Mouse (Mus musculus): ENCODE measurements around the gene Nop56. TPM values are rescaled to one million over a fixed set of nuclear protein-coding genes. Genes with fewer than 3 reads are reported as not detected.

The Nop56 gene
- total and polyA plus RNA-seq, 2 experiments = 12.2 to 27.0 TPM

GRCm38 (mm10) chr2:130291434-130291833, 17.2 kb downstream of the Nop56 start:
- no peaks in the 10 kb centered on the region; the same call in 1 of the 2 replicates for H3K4me1 ChIP-seq (ENCODE audit: control insufficient read depth, insufficient read depth, low read length)
- no peak overlapping the region for H3K9ac ChIP-seq (ENCODE audit: low read depth, low read length)
- no peak overlapping the region for H3K4me3 ChIP-seq (ENCODE audit: insufficient read depth, low read depth, low read length)
- TF ChIP-seq POLR2A (IDR thresholded peaks at IDR 0.05; ENCODE audit: extremely low read depth, insufficient read depth, low read length) (no peak), CTCF (IDR thresholded peaks at IDR 0.05; ENCODE audit: low read depth, low read length) (peak; percentile 58; the same call in 1 of the 2 replicates)
- H3K27me3 ChIP-seq (ENCODE audit: control insufficient read depth, insufficient read depth, low read length) = peaks cover 10% of the 10 kb centered on the region
- no peaks in the 10 kb centered on the region for H3K36me3 ChIP-seq (ENCODE audit: control insufficient read depth, insufficient read depth, low read length)
- WGBS = 14% methylated on average over 8 of the region's 8 CpGs
- H3K79me2 ChIP-seq (ENCODE audit: control insufficient read depth, insufficient read depth, low read length) = no peaks in the 10 kb centered on the region
- H3K27ac ChIP-seq (replicated peaks; ENCODE audit: insufficient read depth, low read depth, low read length) = no peak overlapping the region
- DNase-seq (ENCODE audit: extremely low read depth, low read depth, low spot score) = peak; percentile 48

GRCm38 (mm10) chr2:130293009-130293408, 18.8 kb downstream of the Nop56 start:
- H3K27ac ChIP-seq (replicated peaks; ENCODE audit: insufficient read depth, low read depth, low read length) = no peak overlapping the region
- no peak for DNase-seq (ENCODE audit: extremely low read depth, low read depth, low spot score)
- 59% methylated on average over 3 of the region's 3 CpGs for WGBS
- H3K27me3 ChIP-seq (ENCODE audit: control insufficient read depth, insufficient read depth, low read length) = peaks cover 10% of the 10 kb centered on the region
- no peaks in the 10 kb centered on the region; the same call in 1 of the 2 replicates for H3K4me1 ChIP-seq (ENCODE audit: control insufficient read depth, insufficient read depth, low read length)
- no peaks in the 10 kb centered on the region for H3K36me3 ChIP-seq (ENCODE audit: control insufficient read depth, insufficient read depth, low read length)
- TF ChIP-seq CTCF (IDR thresholded peaks at IDR 0.05; ENCODE audit: low read depth, low read length) (no peak), POLR2A (IDR thresholded peaks at IDR 0.05; ENCODE audit: extremely low read depth, insufficient read depth, low read length) (no peak)
- H3K79me2 ChIP-seq (ENCODE audit: control insufficient read depth, insufficient read depth, low read length) = no peaks in the 10 kb centered on the region
- no peak overlapping the region for H3K9ac ChIP-seq (ENCODE audit: low read depth, low read length)
- no peak overlapping the region for H3K4me3 ChIP-seq (ENCODE audit: insufficient read depth, low read depth, low read length)

GRCm38 (mm10) chr2:130293486-130293885, 19.3 kb downstream of the Nop56 start:
- H3K27ac ChIP-seq (replicated peaks; ENCODE audit: insufficient read depth, low read depth, low read length) = no peak overlapping the region
- no peak overlapping the region for H3K4me3 ChIP-seq (ENCODE audit: insufficient read depth, low read depth, low read length)
- H3K9ac ChIP-seq (ENCODE audit: low read depth, low read length) = no peak overlapping the region
- no peaks in the 10 kb centered on the region; the same call in 1 of the 2 replicates for H3K4me1 ChIP-seq (ENCODE audit: control insufficient read depth, insufficient read depth, low read length)
- no peaks in the 10 kb centered on the region for H3K79me2 ChIP-seq (ENCODE audit: control insufficient read depth, insufficient read depth, low read length)
- peaks cover 10% of the 10 kb centered on the region for H3K27me3 ChIP-seq (ENCODE audit: control insufficient read depth, insufficient read depth, low read length)
- TF ChIP-seq POLR2A (IDR thresholded peaks at IDR 0.05; ENCODE audit: extremely low read depth, insufficient read depth, low read length) (no peak), CTCF (IDR thresholded peaks at IDR 0.05; ENCODE audit: low read depth, low read length) (no peak)
- no peaks in the 10 kb centered on the region for H3K36me3 ChIP-seq (ENCODE audit: control insufficient read depth, insufficient read depth, low read length)
- DNase-seq (ENCODE audit: extremely low read depth, low read depth, low spot score) = no peak
- WGBS = 15% methylated on average over 4 of the region's 4 CpGs

GRCm38 (mm10) chr2:130294218-130294935, 20.1 kb downstream of the Nop56 start:
- Histone ChIP-seq H3K27ac (replicated peaks; ENCODE audit: insufficient read depth, low read depth, low read length) (no peak overlapping the region), H3K27me3 (ENCODE audit: control insufficient read depth, insufficient read depth, low read length) (peaks cover 10% of the 10 kb centered on the region), H3K36me3 (ENCODE audit: control insufficient read depth, insufficient read depth, low read length) (no peaks in the 10 kb centered on the region), H3K79me2 (ENCODE audit: control insufficient read depth, insufficient read depth, low read length) (no peaks in the 10 kb centered on the region), H3K4me3 (ENCODE audit: insufficient read depth, low read depth, low read length) (peak overlapping the region; percentile 47; the same call in 1 of the 2 replicates), H3K9ac (ENCODE audit: low read depth, low read length) (peak overlapping the region; percentile 44; the same call in 1 of the 2 replicates), H3K4me1 (ENCODE audit: control insufficient read depth, insufficient read depth, low read length) (no peaks in the 10 kb centered on the region; the same call in 1 of the 2 replicates)
- no peak for DNase-seq (ENCODE audit: extremely low read depth, low read depth, low spot score)
- TF ChIP-seq POLR2A (IDR thresholded peaks at IDR 0.05; ENCODE audit: extremely low read depth, insufficient read depth, low read length) (no peak), CTCF (IDR thresholded peaks at IDR 0.05; ENCODE audit: low read depth, low read length) (no peak)
- 12% methylated on average over 20 of the region's 20 CpGs for WGBS

GRCm38 (mm10) chr2:130294936-130295277, 20.7 kb downstream of the Nop56 start, which contains the start of gene Ebf4:
TSS of gene Ebf4 (plus strand) at chr2:130295169.
- WGBS = 3% methylated on average over 35 of the region's 39 CpGs
- no peak for DNase-seq (ENCODE audit: extremely low read depth, low read depth, low spot score)
- no peak for TF ChIP-seq CTCF (IDR thresholded peaks at IDR 0.05; ENCODE audit: low read depth, low read length)
- no peak for TF ChIP-seq POLR2A (IDR thresholded peaks at IDR 0.05; ENCODE audit: extremely low read depth, insufficient read depth, low read length)
- H3K4me1 ChIP-seq (ENCODE audit: control insufficient read depth, insufficient read depth, low read length) = no peaks in the 10 kb centered on the region; the same call in 1 of the 2 replicates
- H3K27me3 ChIP-seq (ENCODE audit: control insufficient read depth, insufficient read depth, low read length) = peaks cover 10% of the 10 kb centered on the region
- H3K79me2 ChIP-seq (ENCODE audit: control insufficient read depth, insufficient read depth, low read length) = no peaks in the 10 kb centered on the region
- no peaks in the 10 kb centered on the region for H3K36me3 ChIP-seq (ENCODE audit: control insufficient read depth, insufficient read depth, low read length)
- H3K27ac ChIP-seq (replicated peaks; ENCODE audit: insufficient read depth, low read depth, low read length) = no peak within 1 kb of the TSS
- H3K9ac ChIP-seq (ENCODE audit: low read depth, low read length) = peak within 1 kb of the TSS; percentile 55
- H3K4me3 ChIP-seq (ENCODE audit: insufficient read depth, low read depth, low read length) = peak within 1 kb of the TSS; percentile 47; the same call in 1 of the 2 replicates
